Mouse (Mus musculus) CH12F3 (cell line): ENCODE data around the gene Zcrb1.
"Not testable (repeated sequence)": the region's sequence is repeated elsewhere in the genome, so short reads cannot be mapped to it uniquely, and the experiment has no call there.

Experiments used
- in situ Hi-C: fragments of 300-500 bp; cut with MboI; formaldehyde crosslinking; loops from 2 replicates; pipeline ENCODE4 v1.14.3; 2020; ENCODE audit warnings: low sequenced_read_pairs

Zcrb1 gene

GRCm38 (mm10) chr15:93372525-93373119 is 25.5 kb downstream of the Zcrb1 start:
- in situ Hi-C loops: not testable (repeated sequence)

GRCm38 (mm10) chr15:93371838-93372237 is 26.3 kb downstream of the Zcrb1 start:
- in situ Hi-C loops: no loop called here

DNA sequence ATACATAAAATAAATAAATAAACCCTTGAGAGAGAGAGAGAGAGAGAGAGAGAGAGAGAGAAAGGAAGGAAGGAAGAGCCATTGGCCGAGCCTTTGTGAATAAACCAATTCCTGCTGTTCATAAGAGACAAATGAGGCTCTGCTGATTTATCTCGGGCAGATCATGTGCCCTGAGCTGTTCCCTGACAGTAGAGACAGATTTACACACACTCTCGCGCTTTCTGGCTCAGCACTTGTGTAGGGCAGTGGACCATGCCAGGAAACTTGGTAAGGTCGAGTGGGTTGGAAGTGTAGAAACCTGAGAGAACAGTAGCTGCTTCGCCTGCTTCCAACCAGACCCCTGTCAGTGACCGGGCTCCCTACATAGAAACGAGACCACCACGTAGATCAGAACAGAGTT is 29.6 kb downstream of the Zcrb1 start:
- in situ Hi-C loops: no loop called here

- in situ Hi-C loops: no loop called here
Observed at GRCm38 (mm10) chr15:93365561-93365960, 32.6 kb downstream of the Zcrb1 start.

DNA sequence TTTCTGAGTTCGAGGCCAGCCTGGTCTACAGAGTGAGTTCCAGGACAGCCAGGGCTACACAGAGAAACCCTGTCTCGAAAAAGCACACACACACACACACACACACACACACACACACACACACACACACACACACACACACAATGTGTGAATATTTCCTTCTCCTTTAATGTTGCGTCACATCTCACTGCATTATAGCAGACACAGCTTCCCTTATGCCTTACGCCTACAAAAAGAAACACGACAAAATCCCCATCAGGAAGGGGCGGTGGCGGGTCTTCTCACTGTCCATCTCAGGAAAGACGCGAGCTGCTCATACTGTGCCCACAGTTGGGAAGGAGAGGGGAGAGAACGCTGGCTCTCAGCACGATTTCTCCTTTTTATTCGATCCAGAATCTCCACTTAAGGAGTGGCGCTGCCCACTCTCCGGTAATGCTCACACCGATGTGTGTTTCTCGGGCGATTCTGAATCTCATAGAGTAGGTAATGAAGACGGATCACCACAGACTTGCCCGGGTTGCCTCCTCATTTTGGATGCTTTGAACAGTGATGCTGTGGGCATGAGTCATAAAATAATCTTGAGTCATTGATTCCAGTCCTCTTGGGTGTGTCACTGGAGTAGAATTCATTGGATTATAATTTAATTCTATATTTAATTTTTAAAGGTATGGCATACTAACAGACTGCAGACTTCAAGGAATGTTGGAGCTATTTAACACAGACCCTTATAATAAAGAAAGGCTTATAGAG is 39.6 kb downstream of the Zcrb1 start:
- in situ Hi-C loops: no loop called here

DNA sequence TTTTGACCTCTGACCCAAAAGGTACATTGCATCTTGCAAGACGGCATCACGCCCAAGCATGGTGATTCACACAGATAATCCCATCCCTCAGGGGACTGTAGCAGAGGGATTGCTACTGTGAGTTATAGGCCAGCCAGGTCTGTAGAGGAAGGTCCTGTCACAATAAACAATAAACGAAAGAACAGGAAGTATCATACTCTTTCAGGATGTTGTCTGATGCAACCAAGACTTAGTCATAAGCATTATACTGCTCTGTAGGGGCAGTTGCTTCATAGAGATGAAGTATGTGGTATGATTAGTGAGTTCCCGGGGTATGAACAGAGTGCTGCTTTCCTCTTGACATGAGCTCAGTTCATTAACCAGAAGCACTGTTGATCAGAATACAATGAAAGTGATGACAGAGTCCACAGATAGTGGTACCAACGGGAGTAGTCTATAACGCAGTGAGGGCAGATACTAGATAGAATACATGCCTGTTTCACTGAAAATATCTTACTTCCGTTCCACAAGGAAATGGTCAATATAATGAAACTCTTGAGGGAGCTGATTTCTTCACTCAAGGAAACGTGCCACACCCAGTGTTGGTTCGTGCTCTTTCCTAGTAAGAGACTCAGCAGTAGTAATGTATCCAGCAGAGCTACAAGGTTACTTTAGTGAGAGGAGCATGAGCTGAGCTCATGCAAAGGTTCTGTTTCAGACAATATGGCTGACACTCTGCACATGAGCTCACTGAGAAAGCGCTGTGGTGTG is 57.3 kb downstream of the Zcrb1 start:
- in situ Hi-C loops: no loop called here

GRCm38 (mm10) chr15:93336925-93337761 is 61.0 kb downstream of the Zcrb1 start, which contains the start of gene Yaf2:
Gene Yaf2 (minus strand): TSS chr15:93336935.
- in situ Hi-C loops: no loop called here

- in situ Hi-C loops: no loop called here
Observed at GRCm38 (mm10) chr15:93336658-93336924, 61.5 kb downstream of the Zcrb1 start.
